Mouse (Mus musculus) CH12.LX (cell line): Measurements from ENCODE around the gene Rhod. TPM values are rescaled to one million over a fixed set of nuclear protein-coding genes. Genes with fewer than 3 reads are reported as not detected.

Source experiments
- DNase-seq: peaks from one replicate; pipeline ENCODE4 v3.0.0-alpha.2; 2013; ENCODE audit errors: extremely low read depth
- H3K27ac ChIP-seq: 2 replicates; pipeline ENCODE4 v1.5.1; 2012; ENCODE audit warnings: low read depth, mild to moderate bottlenecking, control low read depth, moderate library complexity; ENCODE audit not compliant: insufficient read depth
- H3K27me3 ChIP-seq: replicated peaks from 2 replicates; pipeline ENCODE3; 2012; ENCODE audit warnings: inconsistent platforms
- H3K36me3 ChIP-seq, 2 experiments: replicated peaks in 1 of 2; 2 replicates each; pipeline versions ENCODE3 to v1.6.1; 2012; ENCODE audit warnings: inconsistent platforms in 1 of 2, low read length in 1 of 2, mild to moderate bottlenecking in 1 of 2, mixed read lengths in 1 of 2, moderate library complexity in 1 of 2; ENCODE audit not compliant: control insufficient read depth in 1 of 2, insufficient read depth in 1 of 2
- H3K4me1 ChIP-seq, 2 experiments: 2 replicates each; pipeline ENCODE4 v1.6.1; 2012; ENCODE audit warnings: inconsistent platforms in 1 of 2, moderate library complexity in 1 of 2; ENCODE audit not compliant: insufficient read depth in 2 of 2, control insufficient read depth in 1 of 2
- H3K4me2 ChIP-seq: 2 replicates; pipeline ENCODE4 v1.6.1; 2012; ENCODE audit warnings: low read depth, mild to moderate bottlenecking, control low read depth; ENCODE audit not compliant: poor library complexity, insufficient read depth, severe bottlenecking
- H3K4me3 ChIP-seq, 3 experiments: fragments of 150-350 bp in 1 of 3; sonication (generic) in 1 of 3; replicated peaks in 1 of 3; 2 replicates each; pipeline versions ENCODE3 to v1.5.1; 2011 to 2012; ENCODE audit warnings: low read depth in 2 of 3, low read length in 2 of 3, mild to moderate bottlenecking in 2 of 3, moderate library complexity in 2 of 3, control low read depth in 1 of 3, improper control_type of control experiment in 1 of 3, inconsistent platforms in 1 of 3, mixed read lengths in 1 of 3; ENCODE audit not compliant: poor library complexity in 1 of 3
- H3K79me2 ChIP-seq: replicated peaks from 2 replicates; pipeline ENCODE4 v1.6.1; 2012; ENCODE audit warnings: mild to moderate bottlenecking, moderate library complexity; ENCODE audit not compliant: control insufficient read depth, poor library complexity, insufficient read depth, severe bottlenecking; ENCODE audit errors: extremely low read depth
- H3K9ac ChIP-seq: 2 replicates; pipeline ENCODE4 v1.6.1; 2012; ENCODE audit warnings: low read depth, mild to moderate bottlenecking, control low read depth, moderate library complexity; ENCODE audit not compliant: insufficient read depth
- H3K9me3 ChIP-seq: replicated peaks from 2 replicates; pipeline ENCODE3; 2012; ENCODE audit warnings: low read length, inconsistent platforms, mixed read lengths
- BHLHE40 ChIP-seq: IDR thresholded peaks from 2 replicates; pipeline ENCODE4 v1.6.1; 2011; ENCODE audit warnings: mild to moderate bottlenecking, low read depth, low read length, improper control_type of control experiment
- CHD1 ChIP-seq: IDR thresholded peaks from 2 replicates; pipeline ENCODE4 v1.6.1; 2012; ENCODE audit warnings: low read depth, low read length, improper control_type of control experiment, inconsistent platforms
- CTCF ChIP-seq, 2 experiments: IDR thresholded peaks in 1 of 2; conservative IDR thresholded peaks in 1 of 2; 2 replicates each; pipeline ENCODE4 v1.5.1; 2011 to 2012; ENCODE audit warnings: low read depth in 2 of 2, low read length in 2 of 2, improper control_type of control experiment in 1 of 2, inconsistent platforms in 1 of 2, mild to moderate bottlenecking in 1 of 2, moderate library complexity in 1 of 2
- E2F4 ChIP-seq: IDR thresholded peaks from 2 replicates; pipeline ENCODE4 v1.6.1; 2011; ENCODE audit warnings: low read depth, low read length, improper control_type of control experiment; ENCODE audit not compliant: insufficient replicate concordance
- ELF1 ChIP-seq: IDR thresholded peaks from 2 replicates; pipeline ENCODE4 v1.6.1; 2014; ENCODE audit warnings: low read depth, mild to moderate bottlenecking, inconsistent platforms, low read length, improper control_type of control experiment
- EP300 ChIP-seq: IDR thresholded peaks from 2 replicates; pipeline ENCODE4 v1.6.1; 2011; ENCODE audit warnings: low read length, improper control_type of control experiment
- JUND ChIP-seq: conservative IDR thresholded peaks from 2 replicates; pipeline ENCODE4 v1.6.1; 2011; ENCODE audit warnings: low read depth, low read length, improper control_type of control experiment
- MAFK ChIP-seq: IDR thresholded peaks from 2 replicates; pipeline ENCODE4 v1.6.1; 2011; ENCODE audit warnings: low read length, improper control_type of control experiment; ENCODE audit not compliant: insufficient replicate concordance
- MAX ChIP-seq: IDR thresholded peaks from 2 replicates; pipeline ENCODE4 v1.6.1; 2011; ENCODE audit warnings: low read length, improper control_type of control experiment
- MAZ ChIP-seq: IDR thresholded peaks from 2 replicates; pipeline ENCODE4 v1.6.1; 2012; ENCODE audit warnings: low read depth, mild to moderate bottlenecking, inconsistent platforms, low read length, improper control_type of control experiment, moderate library complexity
- MEF2A ChIP-seq: IDR thresholded peaks from 2 replicates; pipeline ENCODE4 v1.6.1; 2014; ENCODE audit warnings: low read depth, mild to moderate bottlenecking, inconsistent platforms, low read length, improper control_type of control experiment, borderline replicate concordance
- MXI1 ChIP-seq: IDR thresholded peaks from 2 replicates; pipeline ENCODE4 v1.6.1; 2011; ENCODE audit warnings: mild to moderate bottlenecking, low read depth, low read length, improper control_type of control experiment
- NELFE ChIP-seq: IDR thresholded peaks from 2 replicates; pipeline ENCODE4 v1.6.1; 2011; ENCODE audit warnings: low read depth, low read length, improper control_type of control experiment
- NRF1 ChIP-seq: IDR thresholded peaks from 2 replicates; pipeline ENCODE4 v1.6.1; 2014; ENCODE audit warnings: low read depth, mild to moderate bottlenecking, inconsistent platforms, low read length, improper control_type of control experiment, moderate library complexity
- POLR2A ChIP-seq: IDR thresholded peaks from 2 replicates; pipeline ENCODE4 v1.6.1; 2011; ENCODE audit warnings: low read depth, mild to moderate bottlenecking, improper control_type of control experiment, low read length
- RAD21 ChIP-seq: IDR thresholded peaks from 2 replicates; pipeline ENCODE4 v1.6.1; 2011; ENCODE audit warnings: low read depth, mild to moderate bottlenecking, low read length, improper control_type of control experiment, moderate library complexity
- SIN3A ChIP-seq: IDR thresholded peaks from 2 replicates; pipeline ENCODE4 v1.6.1; 2012; ENCODE audit warnings: low read length, improper control_type of control experiment, inconsistent platforms
- SMC3 ChIP-seq: IDR thresholded peaks from 2 replicates; pipeline ENCODE4 v1.6.1; 2011; ENCODE audit warnings: low read depth, low read length, improper control_type of control experiment
- USF1 ChIP-seq: IDR thresholded peaks from 2 replicates; pipeline ENCODE4 v1.6.1; 2014; ENCODE audit warnings: low read depth, mild to moderate bottlenecking, inconsistent platforms, low read length, improper control_type of control experiment
- USF2 ChIP-seq: conservative IDR thresholded peaks from 2 replicates; pipeline ENCODE4 v1.6.1; 2011; ENCODE audit warnings: low read depth, low read length, improper control_type of control experiment
- ZC3H11A ChIP-seq: IDR thresholded peaks from 2 replicates; pipeline ENCODE4 v1.6.1; 2012; ENCODE audit warnings: low read depth, mild to moderate bottlenecking, inconsistent platforms, low read length, improper control_type of control experiment
- ZKSCAN1 ChIP-seq: IDR thresholded peaks from 2 replicates; pipeline ENCODE4 v1.6.1; 2012; ENCODE audit warnings: low read depth, inconsistent platforms, low read length, improper control_type of control experiment, borderline replicate concordance
- ZNF384 ChIP-seq: IDR thresholded peaks from 2 replicates; pipeline ENCODE4 v1.6.1; 2012; ENCODE audit warnings: low read depth, low read length, improper control_type of control experiment, inconsistent platforms
- dilution Hi-C: fragments of 300-500 bp; cut with MboI; formaldehyde crosslinking; loops from 2 replicates; pipeline ENCODE4 v1.14.3; 2020; ENCODE audit warnings: low sequenced_read_pairs; ENCODE audit not compliant: extremely low pct_unique_long_range_greater_than_20kb, extremely low pct_ligation_motif_present
- in situ Hi-C: fragments of 300-500 bp; cut with MboI; formaldehyde crosslinking; loops from 3 replicates; pipeline ENCODE4 v1.14.3; 2019; ENCODE audit warnings: low sequenced_read_pairs, low pct_ligation_motif_present, low pct_unique_long_range_greater_than_20kb, mixed read lengths
- polyA plus RNA-seq: library from polyadenylated mRNA; unstranded; fragments of >175 nt; gene quantifications from 2 replicates; pipeline ENCODE4 v1.2.1, GENCODE M21; 2012; ENCODE audit warnings: low read depth; ENCODE audit not compliant: insufficient read length
- total RNA-seq, 2 experiments: library from RNA; depleted of rRNA; stranded (reverse); fragments of 300-350 nt in 1 of 2; fragments of >200 nt in 1 of 2; gene quantifications; 2 replicates each; pipeline ENCODE4 v1.2.3; 2012 to 2014

Gene Rhod
- total and polyA plus RNA-seq, 3 experiments: 14.4 to 20.1 (median 19.3) TPM

DNA sequence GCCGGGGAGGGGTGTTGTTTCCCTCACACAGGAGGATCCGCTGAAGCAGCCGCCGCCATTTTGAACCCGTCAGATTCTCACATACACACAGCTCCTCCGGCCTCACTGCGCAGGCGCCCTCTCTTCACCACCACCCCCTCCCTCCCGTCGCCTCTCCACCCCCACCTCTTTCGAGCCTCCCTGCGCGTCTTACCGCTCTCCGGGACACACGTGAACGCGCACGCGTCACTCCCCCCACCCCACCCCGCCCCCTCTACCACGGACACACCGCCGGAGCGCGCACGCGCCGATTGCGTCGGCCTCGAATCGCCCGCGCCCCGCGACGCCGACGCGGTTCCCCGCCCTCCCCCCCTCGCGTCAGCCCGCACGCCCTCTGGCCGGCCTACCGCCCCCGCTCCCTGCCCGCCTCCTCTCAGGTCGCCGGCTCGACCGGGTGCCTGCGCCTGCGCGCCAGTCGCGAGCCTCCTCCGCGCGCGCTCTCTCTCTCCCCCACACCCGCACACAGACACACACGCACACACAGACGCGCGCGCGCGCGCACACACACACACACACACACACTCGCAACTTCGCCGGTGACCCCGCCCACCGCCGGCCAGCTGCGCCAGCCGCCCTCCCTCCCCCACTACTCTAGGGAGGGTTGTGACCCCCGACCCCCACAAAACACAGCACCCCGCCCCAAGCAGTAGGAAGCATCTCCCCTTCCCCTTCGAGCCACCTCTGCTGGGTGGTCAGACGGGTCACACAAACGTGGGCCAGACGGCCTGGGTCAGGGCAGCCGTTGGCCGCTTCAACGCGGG, 42.0 kb downstream of the Rhod start (continued):
- no peak for TF ChIP-seq CTCF (conservative IDR thresholded peaks at IDR 0.05 in 1 of 2, IDR thresholded peaks at IDR 0.05 in 1 of 2; ENCODE audit: low read depth in 2 of 2, low read length in 2 of 2)
- TF ChIP-seq MEF2A: no peak
- no peak for TF ChIP-seq SMC3
- no peak for TF ChIP-seq JUND
- no peak for TF ChIP-seq ZNF384
- no peak for TF ChIP-seq E2F4
- TF ChIP-seq MXI1: no peak
- TF ChIP-seq USF1: no peak
- no peak for TF ChIP-seq ZKSCAN1
- TF ChIP-seq ZC3H11A: no peak
- peak; percentile 81 for TF ChIP-seq NRF1
- TF ChIP-seq CHD1: no peak
- TF ChIP-seq EP300: no peak
- TF ChIP-seq ELF1: no peak; the same call in 1 of the 2 replicates
- no peak for TF ChIP-seq MAX
- TF ChIP-seq MAFK: no peak
- TF ChIP-seq BHLHE40: peak; percentile 76
- peak; percentile 70 for TF ChIP-seq POLR2A
- no peak; the same call in 1 of the 2 replicates for TF ChIP-seq NELFE
- peak; percentile 98 for TF ChIP-seq MAZ
- TF ChIP-seq USF2: no peak

GRCm38 (mm10) chr19:4396081-4396997, 42.9 kb downstream of the Rhod start:
- H3K27me3 ChIP-seq: no peaks in the 10 kb centered on the region
- peaks cover 0 to 29% of the 10 kb centered on the region in 2 experiments; a peak in 2 of 4 replicates for H3K4me1 ChIP-seq
- H3K4me2 ChIP-seq: peak overlapping the region; percentile 93; the same call in 1 of the 2 replicates
- peak overlapping the region; percentile 98 for H3K9ac ChIP-seq
- H3K27ac ChIP-seq: 0 out of 2 replicates have a peak overlapping the region, but pooled peaks have one; percentile 20
- dilution Hi-C loops (no loop called here), in situ Hi-C loops (no loop called here)
- peak overlapping the region; percentile 89 to 100 (median 98) for H3K4me3 ChIP-seq
- peaks cover 32% of the 10 kb centered on the region for H3K79me2 ChIP-seq
- peaks cover 0 to 9% of the 10 kb centered on the region in 2 experiments for H3K36me3 ChIP-seq
- peaks cover 10% of the 10 kb centered on the region for H3K9me3 ChIP-seq
- DNase-seq: peak; percentile 33
- peak; percentile 85 for TF ChIP-seq CHD1
- TF ChIP-seq RAD21: no peak
- peak; percentile 75 for TF ChIP-seq SIN3A
- TF ChIP-seq MAZ: 0 out of 2 replicates have a peak, but pooled peaks have one; percentile 25
